Mouse (Mus musculus): ENCODE data around the gene Sphk1.

- TF ChIP-seq CTCF (IDR thresholded peaks at IDR 0.05; ENCODE audit: borderline replicate concordance, extremely low read depth, insufficient read depth, insufficient read length) (no peak), POLR2A (IDR thresholded peaks at IDR 0.05; ENCODE audit: borderline replicate concordance, extremely low read depth, insufficient read depth, insufficient read length, poor library complexity, severe bottlenecking) (no peak)
Observed at GRCm38 (mm10) chr11:116488207-116488606, 42.5 kb upstream of the Sphk1 start.

Measured in brain, embryonic 14.5 days (tissue).